Mouse (Mus musculus): Measurements from ENCODE around the gene Trmt61a. TPM values are rescaled to one million over a fixed set of nuclear protein-coding genes. Genes with fewer than 3 reads are reported as not detected.
"Not testable (repeated sequence)": the region's sequence is repeated elsewhere in the genome, so short reads cannot be mapped to it uniquely, and the experiment has no call there.

Gene Trmt61a
- 18.4 and 18.7 TPM in 2 replicates for polyA plus RNA-seq (2016; fragmentation: Nextera tagmentation; extraction: Ambion mirVana)

DNA sequence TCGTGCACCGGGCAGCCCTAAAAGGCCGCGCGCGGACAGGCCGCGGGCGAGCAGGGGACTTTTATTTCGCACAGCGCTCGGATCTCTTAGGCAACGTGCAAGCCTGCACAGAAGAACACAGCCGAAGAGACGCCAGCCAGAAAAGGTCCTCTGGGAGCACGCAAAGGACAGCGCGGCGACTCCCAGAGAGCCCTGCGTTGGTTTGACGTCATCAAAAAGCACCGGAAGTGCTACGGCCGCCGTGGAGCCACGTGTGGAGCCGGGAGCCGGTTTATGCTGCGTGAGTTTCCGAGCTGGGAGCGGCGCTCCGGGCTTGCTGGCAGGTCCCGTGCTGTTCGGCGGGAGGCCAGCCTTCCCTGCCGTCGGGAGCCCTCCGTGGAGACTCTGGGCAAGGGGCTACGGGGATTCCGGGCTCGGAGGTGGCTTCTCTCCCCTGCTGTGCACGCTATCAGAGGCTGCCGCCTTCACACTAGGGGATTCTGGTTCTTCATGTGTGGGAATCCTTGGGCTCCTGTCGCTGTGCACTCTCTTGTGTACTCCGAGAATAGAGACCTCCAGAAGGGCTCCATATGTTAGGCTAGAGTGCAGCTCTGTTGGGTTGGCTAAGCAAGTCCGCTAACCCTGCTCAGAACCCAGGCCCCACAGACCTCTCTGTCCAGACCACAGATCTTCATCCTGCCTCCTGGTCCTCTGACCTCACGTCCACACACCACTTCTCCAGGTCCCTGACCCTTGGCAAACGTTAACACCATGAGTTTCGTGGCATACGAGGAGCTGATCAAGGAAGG is at the start of gene Trmt61a:
Gene Trmt61a (plus strand): TSS at position 224 of the 788 bp plus-strand sequence.
- Histone ChIP-seq H3K9me3 (replicated peaks) (no peaks in the 10 kb centered on the region), H3K36me3 (peaks cover 38% of the 10 kb centered on the region), H3K4me1 (peaks cover 63% of the 10 kb centered on the region), H3K27ac (replicated peaks) (peak within 1 kb of the TSS; percentile 96), H3K27me3 (ENCODE audit: low read depth, poor library complexity, severe bottlenecking) (peaks cover 35% of the 10 kb centered on the region), H3K4me3 (peak within 1 kb of the TSS; percentile 97)
- peak; percentile 94 for DNase-seq (ENCODE audit: low spot score)
- under 1% methylated on average over 51 of the region's 51 CpGs for WGBS

DNA sequence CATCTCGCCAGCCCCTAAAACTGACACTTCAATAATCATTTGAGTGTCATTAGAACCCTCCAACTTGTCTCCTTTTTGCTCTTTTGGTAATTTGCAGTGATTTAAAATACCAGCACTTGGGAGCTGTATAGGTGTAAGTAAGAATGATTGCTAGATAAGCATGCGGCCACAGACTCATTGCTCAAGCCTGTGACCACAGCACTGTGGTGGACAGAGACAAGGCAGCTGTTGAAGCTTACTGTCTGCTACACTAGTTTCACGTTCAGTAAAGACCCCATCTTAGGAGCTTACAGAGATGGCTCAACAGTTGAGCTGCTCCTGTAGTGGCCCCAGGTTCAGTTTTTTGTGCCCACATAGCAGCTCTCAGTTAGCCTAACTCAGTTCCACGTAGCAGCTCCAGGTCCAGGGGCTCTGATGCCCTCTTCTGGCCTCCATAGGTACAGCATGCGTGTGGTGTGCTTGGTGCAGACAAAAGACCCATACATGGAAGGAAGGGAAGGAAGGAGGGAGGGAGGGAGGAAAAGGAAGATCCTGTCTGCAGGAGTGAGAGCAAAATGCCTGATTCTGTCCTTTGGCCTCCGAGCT is 29.8 kb upstream of the Trmt61a start:
- DNase-seq (ENCODE audit: low spot score), result peak; percentile 72
- Histone ChIP-seq H3K4me3 (no peak overlapping the region), H3K9me3 (replicated peaks) (no peaks in the 10 kb centered on the region), H3K4me1 (no peaks in the 10 kb centered on the region), H3K27ac (replicated peaks) (0 out of 2 replicates have a peak overlapping the region, but pooled peaks have one; percentile 35), H3K27me3 (ENCODE audit: low read depth, poor library complexity, severe bottlenecking) (no peaks in the 10 kb centered on the region), H3K36me3 (peaks cover 94% of the 10 kb centered on the region)
- 58% methylated on average over 6 of the region's 6 CpGs for WGBS

- Histone ChIP-seq H3K36me3 (peaks cover 93% of the 10 kb centered on the region), H3K9me3 (replicated peaks) (no peaks in the 10 kb centered on the region), H3K27me3 (ENCODE audit: low read depth, poor library complexity, severe bottlenecking) (no peaks in the 10 kb centered on the region), H3K4me1 (0 out of 2 replicates have a peak, but pooled peaks cover 5% of the 10 kb centered on the region), H3K4me3 (no peak overlapping the region), H3K27ac (replicated peaks) (no peak overlapping the region)
- no peak for DNase-seq (ENCODE audit: low spot score)
- 89% methylated on average over 3 of the region's 3 CpGs for WGBS
Observed at GRCm38 (mm10) chr12:111652953-111653352, 25.0 kb upstream of the Trmt61a start.

GRCm38 (mm10) chr12:111653434-111653833 is 24.5 kb upstream of the Trmt61a start:
- Histone ChIP-seq H3K4me3 (no peak overlapping the region), H3K27me3 (ENCODE audit: low read depth, poor library complexity, severe bottlenecking) (no peaks in the 10 kb centered on the region), H3K9me3 (replicated peaks) (no peaks in the 10 kb centered on the region), H3K36me3 (peaks cover 90% of the 10 kb centered on the region), H3K27ac (replicated peaks) (peak overlapping the region; percentile 63), H3K4me1 (0 out of 2 replicates have a peak, but pooled peaks cover 5% of the 10 kb centered on the region)
- peak; percentile 63 for DNase-seq (ENCODE audit: low spot score)
- 49% methylated on average over 3 of the region's 3 CpGs for WGBS

DNA sequence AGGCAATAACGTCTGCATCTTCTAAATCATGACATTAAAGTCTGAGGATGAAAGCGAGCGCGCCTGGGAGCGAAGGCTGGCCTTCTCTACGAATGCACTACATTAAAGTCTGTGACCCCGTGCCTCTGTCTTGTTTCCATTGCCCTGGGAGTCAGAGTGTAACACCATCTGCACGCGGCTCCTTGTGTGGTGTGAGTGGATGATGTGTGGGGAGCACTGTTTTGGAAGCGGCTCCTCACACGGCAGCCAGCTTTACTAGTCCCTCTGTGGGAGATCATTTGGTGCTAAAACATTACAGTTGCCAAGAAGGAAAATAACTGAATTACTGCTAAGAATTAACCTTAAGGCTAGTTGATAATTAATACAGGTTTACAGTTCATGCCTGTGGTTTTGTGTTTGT is 22.2 kb upstream of the Trmt61a start:
- 97% methylated on average over 11 of the region's 11 CpGs for WGBS
- Histone ChIP-seq H3K27ac (replicated peaks) (no peak overlapping the region), H3K4me3 (no peak overlapping the region), H3K27me3 (ENCODE audit: low read depth, poor library complexity, severe bottlenecking) (no peaks in the 10 kb centered on the region), H3K9me3 (replicated peaks) (no peaks in the 10 kb centered on the region), H3K36me3 (peaks cover 90% of the 10 kb centered on the region), H3K4me1 (peaks cover 14% of the 10 kb centered on the region)
- DNase-seq (ENCODE audit: low spot score), result no peak

GRCm38 (mm10) chr12:111659331-111659730 is 18.6 kb upstream of the Trmt61a start:
- H3K27ac ChIP-seq (replicated peaks), result no peak overlapping the region
- H3K27me3 ChIP-seq (ENCODE audit: low read depth, poor library complexity, severe bottlenecking), result no peaks in the 10 kb centered on the region
- no peak overlapping the region for H3K4me3 ChIP-seq
- H3K36me3 ChIP-seq, result peaks cover 91% of the 10 kb centered on the region
- WGBS, result 97% methylated on average over 4 of the region's 4 CpGs
- no peak for DNase-seq (ENCODE audit: low spot score)
- H3K4me1 ChIP-seq, result peaks cover 23% of the 10 kb centered on the region
- no peaks in the 10 kb centered on the region for H3K9me3 ChIP-seq (replicated peaks)

DNA sequence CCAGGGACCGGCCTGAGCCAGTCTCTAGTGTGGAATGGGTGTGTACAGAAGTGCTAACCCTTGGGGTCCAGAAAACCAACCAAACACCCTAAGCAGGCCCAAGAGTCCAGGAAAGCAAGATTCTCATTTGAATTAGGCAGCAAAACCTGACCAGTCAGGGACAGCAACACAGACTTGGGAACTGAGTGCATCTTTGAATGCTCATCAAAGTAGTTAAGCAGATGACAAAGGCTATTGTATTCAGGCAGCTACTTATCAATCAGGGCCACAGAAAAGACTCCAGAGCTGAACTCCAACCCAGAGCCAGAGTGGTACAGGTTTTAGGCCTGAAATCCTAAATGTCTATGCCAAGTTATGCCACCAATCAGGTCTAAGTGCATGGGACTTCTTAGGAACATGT is 17.3 kb upstream of the Trmt61a start:
- no peaks in the 10 kb centered on the region for H3K27me3 ChIP-seq (ENCODE audit: low read depth, poor library complexity, severe bottlenecking)

GRCm38 (mm10) chr12:111661554-111661953 is 16.4 kb upstream of the Trmt61a start:
- not testable (repeated sequence) for H3K27me3 ChIP-seq (ENCODE audit: low read depth, poor library complexity, severe bottlenecking); DNase-seq (ENCODE audit: low spot score); H3K4me3 ChIP-seq; H3K27ac ChIP-seq (replicated peaks); H3K9me3 ChIP-seq (replicated peaks)
- H3K4me1 ChIP-seq, result peaks cover 30% of the 10 kb centered on the region
- peaks cover 87% of the 10 kb centered on the region for H3K36me3 ChIP-seq
- WGBS, result 99% methylated on average over 11 of the region's 11 CpGs

More for the DNA sequence above, 17.3 kb upstream of the Trmt61a start:
- no peak overlapping the region for H3K4me3 ChIP-seq
- WGBS, result 96% methylated on average over 1 of the region's 1 CpGs
- DNase-seq (ENCODE audit: low spot score), result no peak
- H3K9me3 ChIP-seq (replicated peaks), result no peaks in the 10 kb centered on the region
- peaks cover 27% of the 10 kb centered on the region for H3K4me1 ChIP-seq
- no peak overlapping the region; the same call in 1 of the 2 replicates for H3K27ac ChIP-seq (replicated peaks)
- peaks cover 88% of the 10 kb centered on the region for H3K36me3 ChIP-seq

- H3K36me3 ChIP-seq, result peaks cover 89% of the 10 kb centered on the region
- H3K9me3 ChIP-seq (replicated peaks), result no peaks in the 10 kb centered on the region
- H3K4me3 ChIP-seq, result peak overlapping the region; percentile 24; the same call in 1 of the 2 replicates
- WGBS, result 80% methylated on average over 17 of the region's 17 CpGs
- DNase-seq (ENCODE audit: low spot score), result no peak
- peak overlapping the region; percentile 79 for H3K27ac ChIP-seq (replicated peaks)
- H3K27me3 ChIP-seq (ENCODE audit: low read depth, poor library complexity, severe bottlenecking), result no peaks in the 10 kb centered on the region
- H3K4me1 ChIP-seq, result peaks cover 39% of the 10 kb centered on the region
Observed at GRCm38 (mm10) chr12:111663228-111664143, 14.4 kb upstream of the Trmt61a start.

DNA sequence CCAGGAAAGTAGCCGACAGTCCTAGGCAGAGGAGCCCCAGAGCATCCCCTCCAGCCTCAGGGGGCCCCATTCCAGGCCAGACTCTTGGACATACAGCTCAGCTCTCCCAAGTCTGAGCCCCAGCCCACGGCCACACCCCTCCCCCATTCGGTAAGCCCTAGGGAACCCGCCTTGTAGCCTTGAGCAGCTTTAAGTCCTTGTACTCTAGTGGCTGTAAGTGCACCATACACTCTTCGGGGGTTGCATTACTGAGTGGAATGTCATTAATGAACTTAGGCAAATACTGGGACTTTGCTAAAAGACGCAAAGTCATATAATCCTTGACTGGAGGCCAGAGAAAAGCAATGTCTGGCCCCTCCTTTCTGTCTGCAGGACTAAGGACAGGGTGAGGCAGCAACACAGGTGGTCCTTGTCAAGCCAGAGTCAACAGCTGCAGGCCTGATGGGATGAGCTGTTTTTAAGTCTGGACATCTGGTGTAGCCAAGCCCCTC is 13.7 kb upstream of the Trmt61a start:
- peaks cover 89% of the 10 kb centered on the region for H3K36me3 ChIP-seq
- no peak for DNase-seq (ENCODE audit: low spot score)
- peak overlapping the region; percentile 24; the same call in 1 of the 2 replicates for H3K4me3 ChIP-seq

GRCm38 (mm10) chr12:111665041-111665880 is 12.6 kb upstream of the Trmt61a start:
- H3K36me3 ChIP-seq, result peaks cover 89% of the 10 kb centered on the region
- H3K4me3 ChIP-seq, result no peak overlapping the region
- H3K27me3 ChIP-seq (ENCODE audit: low read depth, poor library complexity, severe bottlenecking), result peaks cover 4% of the 10 kb centered on the region; the same call in 1 of the 2 replicates
- no peak overlapping the region for H3K27ac ChIP-seq (replicated peaks)
- 83% methylated on average over 13 of the region's 13 CpGs for WGBS
- H3K9me3 ChIP-seq (replicated peaks), result no peaks in the 10 kb centered on the region
- peaks cover 52% of the 10 kb centered on the region for H3K4me1 ChIP-seq
- DNase-seq (ENCODE audit: low spot score), result no peak

More for the DNA sequence above, 13.7 kb upstream of the Trmt61a start:
- Histone ChIP-seq H3K27ac (replicated peaks) (peak overlapping the region; percentile 79), H3K27me3 (ENCODE audit: low read depth, poor library complexity, severe bottlenecking) (no peaks in the 10 kb centered on the region), H3K4me1 (peaks cover 46% of the 10 kb centered on the region), H3K9me3 (replicated peaks) (no peaks in the 10 kb centered on the region)
- 43% methylated on average over 6 of the region's 6 CpGs for WGBS
